Mouse (Mus musculus) lung, postnatal 0 days (tissue): ENCODE results near the gene Pdss2. TPM values are rescaled to one million over a fixed set of nuclear protein-coding genes. Genes with fewer than 3 reads are reported as not detected.

Source experiments
- ATAC-seq: fragments of 200-750 bp; cut with Nextera tagmentation; 2 replicates; pipeline ENCODE4 v1.8.0; 2017; ENCODE audit warnings: moderate library complexity
- DNase-seq: peaks from one replicate; pipeline ENCODE4 v3.0.0-alpha.2; 2016; ENCODE audit warnings: low spot score
- H3K27ac ChIP-seq: fragments of 300-500 bp; sonication (generic); 2 replicates; pipeline ENCODE4 v1.5.1; 2014; ENCODE audit warnings: antibody characterized with exemption, mild to moderate bottlenecking, low read length, mixed read lengths
- H3K27me3 ChIP-seq: fragments of 300-500 bp; sonication (generic); replicated peaks from 2 replicates; pipeline ENCODE4 v1.6.1; 2014; ENCODE audit warnings: low read length, mixed read lengths; ENCODE audit not compliant: insufficient read depth
- H3K36me3 ChIP-seq: fragments of 300-500 bp; sonication (generic); 2 replicates; pipeline ENCODE4 v1.6.1; 2014; ENCODE audit warnings: low read length, mixed read lengths; ENCODE audit not compliant: insufficient read depth
- H3K4me1 ChIP-seq: fragments of 300-500 bp; sonication (generic); 2 replicates; pipeline ENCODE4 v1.6.1; 2014; ENCODE audit warnings: antibody characterized with exemption, low read depth, low read length, mixed read lengths; ENCODE audit not compliant: insufficient read depth
- H3K4me2 ChIP-seq: fragments of 300-500 bp; sonication (generic); replicated peaks from 2 replicates; pipeline ENCODE4 v1.6.1; 2014; ENCODE audit warnings: low read depth, mild to moderate bottlenecking, low read length, moderate library complexity, mixed read lengths
- H3K4me3 ChIP-seq: fragments of 300-500 bp; sonication (generic); 2 replicates; pipeline ENCODE4 v1.5.1; 2014; ENCODE audit warnings: low read depth, low read length
- H3K9ac ChIP-seq: fragments of 300-500 bp; sonication (generic); replicated peaks from 2 replicates; pipeline ENCODE4 v1.6.1; 2014; ENCODE audit warnings: low read depth, mild to moderate bottlenecking
- H3K9me3 ChIP-seq: fragments of 300-500 bp; sonication (generic); 2 replicates; pipeline ENCODE4 v1.6.1; 2016; ENCODE audit warnings: low read length, mixed read lengths
- CTCF ChIP-seq: IDR thresholded peaks from 2 replicates; pipeline ENCODE4 v1.5.1; 2016; ENCODE audit warnings: antibody characterized with exemption, mild to moderate bottlenecking
- EP300 ChIP-seq: IDR thresholded peaks from 2 replicates; pipeline ENCODE4 v1.6.1; 2016; ENCODE audit warnings: antibody characterized with exemption, mild to moderate bottlenecking, control low read depth
- WGBS: fragments of 180-500 bp; shearing (Covaris S2); extraction: QIAGEN DNeasy Blood & Tissue Kit; methylation state at CpG from one replicate; pipeline ENCODE4 v1.1.7; 2014; 5-methylcytosine and 5-hydroxymethylcytosine counted together
- polyA plus RNA-seq: library from polyadenylated mRNA; unstranded; fragments of >200 nt; fragmentation: Nextera tagmentation; extraction: Ambion mirVana; gene quantifications from 2 replicates; pipeline ENCODE4 v1.2.1, GENCODE M21; 2015

The Pdss2 gene
- polyA plus RNA-seq, 1 experiment from 2014 or later, result 4.5 TPM

- H3K9ac ChIP-seq, result no peak overlapping the region
- no peaks in the 10 kb centered on the region for H3K4me1 ChIP-seq
- ATAC-seq (peak; percentile 26; the same call in 1 of the 2 replicates), DNase-seq (peak; percentile 42)
- no peaks in the 10 kb centered on the region for H3K36me3 ChIP-seq
- TF ChIP-seq EP300, result no peak
- TF ChIP-seq CTCF, result peak; percentile 77
- H3K27me3 ChIP-seq, result no peaks in the 10 kb centered on the region
- H3K4me3 ChIP-seq, result no peak overlapping the region
- no peak overlapping the region for H3K4me2 ChIP-seq
- H3K27ac ChIP-seq, result no peak overlapping the region
- H3K9me3 ChIP-seq, result no peaks in the 10 kb centered on the region
- 49% methylated on average over 5 of the region's 5 CpGs for WGBS
These were observed 157.0 kb downstream of the Pdss2 start for GRCm38 (mm10) chr10:43378279-43378678.

- Histone ChIP-seq H3K27me3 (no peaks in the 10 kb centered on the region), H3K4me2 (no peak overlapping the region), H3K36me3 (no peaks in the 10 kb centered on the region), H3K27ac (no peak overlapping the region), H3K9ac (no peak overlapping the region), H3K4me1 (no peaks in the 10 kb centered on the region), H3K9me3 (no peaks in the 10 kb centered on the region), H3K4me3 (no peak overlapping the region)
- WGBS, result 53% methylated on average over 15 of the region's 15 CpGs
- DNase-seq (no peak), ATAC-seq (no peak)
- TF ChIP-seq EP300 (no peak), CTCF (no peak)
These were observed 157.7 kb downstream of the Pdss2 start for GRCm38 (mm10) chr10:43378732-43379644.

DNA sequence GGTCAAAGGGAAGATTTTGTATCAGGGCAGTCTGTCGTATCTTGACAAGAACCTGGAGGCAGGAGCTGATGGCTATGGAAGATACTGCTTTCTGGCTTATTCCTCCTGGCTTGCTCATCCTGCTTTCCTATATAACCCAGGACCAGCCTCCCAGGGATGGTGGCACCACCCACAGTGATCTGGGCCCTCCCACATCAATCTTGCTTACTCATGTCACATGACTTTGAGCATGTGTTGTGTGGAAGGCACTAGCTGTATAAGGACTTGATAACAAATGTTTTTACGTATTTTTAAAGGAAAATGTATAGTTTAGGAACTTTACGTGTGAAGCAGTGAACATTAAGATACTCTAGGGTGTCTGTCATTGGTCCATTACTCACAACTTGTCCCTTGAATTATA is 161.4 kb downstream of the Pdss2 start:
- H3K4me2 ChIP-seq, result no peak overlapping the region
- H3K9ac ChIP-seq, result no peak overlapping the region
- TF ChIP-seq EP300 (no peak), CTCF (no peak)
- ATAC-seq, result no peak
- H3K4me3 ChIP-seq, result no peak overlapping the region
- WGBS, result 91% methylated on average over 3 of the region's 3 CpGs
- H3K27ac ChIP-seq, result no peak overlapping the region
- H3K27me3 ChIP-seq, result no peaks in the 10 kb centered on the region
- DNase-seq, result no peak
- no peaks in the 10 kb centered on the region for H3K36me3 ChIP-seq
- no peaks in the 10 kb centered on the region for H3K4me1 ChIP-seq
- H3K9me3 ChIP-seq, result no peaks in the 10 kb centered on the region

GRCm38 (mm10) chr10:43384623-43385022 is 163.3 kb downstream of the Pdss2 start:
- no peak overlapping the region for H3K4me3 ChIP-seq
- H3K27me3 ChIP-seq, result no peaks in the 10 kb centered on the region
- no peak overlapping the region for H3K27ac ChIP-seq
- no peak overlapping the region for H3K4me2 ChIP-seq
- DNase-seq, result no peak
- TF ChIP-seq EP300, result no peak
- no peak for TF ChIP-seq CTCF
- ATAC-seq, result no peak
- no peaks in the 10 kb centered on the region for H3K9me3 ChIP-seq
- H3K36me3 ChIP-seq, result no peaks in the 10 kb centered on the region
- H3K4me1 ChIP-seq, result no peaks in the 10 kb centered on the region
- 47% methylated on average over 5 of the region's 5 CpGs for WGBS
- no peak overlapping the region for H3K9ac ChIP-seq

- ATAC-seq (no peak), DNase-seq (no peak)
- Histone ChIP-seq H3K4me1 (no peaks in the 10 kb centered on the region), H3K4me3 (no peak overlapping the region), H3K36me3 (no peaks in the 10 kb centered on the region), H3K9me3 (no peaks in the 10 kb centered on the region), H3K27ac (no peak overlapping the region), H3K27me3 (no peaks in the 10 kb centered on the region), H3K9ac (no peak overlapping the region), H3K4me2 (no peak overlapping the region)
- TF ChIP-seq CTCF, result no peak
- TF ChIP-seq EP300, result no peak
- 93% methylated on average over 2 of the region's 2 CpGs for WGBS
These were observed 171.6 kb downstream of the Pdss2 start for GRCm38 (mm10) chr10:43392921-43393320.

GRCm38 (mm10) chr10:43393818-43394217 is 172.5 kb downstream of the Pdss2 start:
- Histone ChIP-seq H3K36me3 (no peaks in the 10 kb centered on the region), H3K4me1 (no peaks in the 10 kb centered on the region), H3K27ac (no peak overlapping the region), H3K9me3 (no peaks in the 10 kb centered on the region), H3K27me3 (no peaks in the 10 kb centered on the region), H3K4me2 (no peak overlapping the region), H3K9ac (no peak overlapping the region), H3K4me3 (no peak overlapping the region)
- DNase-seq (no peak), ATAC-seq (no peak)
- WGBS, result 84% methylated on average over 6 of the region's 6 CpGs
- no peak for TF ChIP-seq EP300
- TF ChIP-seq CTCF, result no peak
